Mouse (Mus musculus) bone marrow macrophage, adult 2 months (primary cell): ENCODE results near the gene Ggnbp2.

Experiments used
- CTCF ChIP-seq: IDR thresholded peaks from 2 replicates; pipeline ENCODE4 v1.5.1; 2012; ENCODE audit warnings: low read depth, mild to moderate bottlenecking, low read length, moderate library complexity
- POLR2A ChIP-seq: IDR thresholded peaks from 2 replicates; pipeline ENCODE4 v1.6.1; 2012; ENCODE audit warnings: mild to moderate bottlenecking, low read depth, low read length, borderline replicate concordance

DNA sequence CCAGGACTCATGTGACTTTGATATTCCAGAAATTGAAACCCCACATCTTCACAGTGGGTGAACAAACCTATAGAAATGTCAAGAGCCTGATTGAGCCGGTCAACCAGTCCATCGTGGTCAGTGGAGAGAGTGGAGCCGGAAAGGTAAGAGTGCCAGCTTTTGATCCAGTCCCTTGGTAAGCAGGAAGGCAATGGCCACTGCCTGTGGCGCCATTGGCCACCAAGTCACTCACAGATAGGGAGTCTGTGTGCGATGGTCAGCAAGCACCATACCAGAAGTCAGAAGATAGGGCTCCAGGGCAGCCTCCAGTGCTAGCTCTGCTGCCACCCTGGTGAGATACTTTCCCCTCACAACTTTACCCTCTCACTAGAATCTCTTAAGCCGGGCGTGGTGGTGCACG is 17.4 kb upstream of the Ggnbp2 start:
- TF ChIP-seq POLR2A (no peak), CTCF (no peak)
